Mouse (Mus musculus): ENCODE results near the gene Rab7b.

- TF ChIP-seq CTCF (IDR thresholded peaks at IDR 0.05; ENCODE audit: low read depth) (no peak), EP300 (IDR thresholded peaks at IDR 0.05; ENCODE audit: low read depth) (no peak)
Measured at GRCm38 (mm10) chr1:131711518-131711917, 23.0 kb downstream of the Rab7b start.

Measured in liver, postnatal 0 days (tissue).